Mouse (Mus musculus): ENCODE results near the gene Nlrp1a. TPM values are rescaled to one million over a fixed set of nuclear protein-coding genes. Genes with fewer than 3 reads are reported as not detected.

Nlrp1a gene
- polyA plus RNA-seq (2015; fragmentation: Nextera tagmentation; extraction: Ambion mirVana), result 0.26 and 0.32 TPM in 2 replicates

DNA sequence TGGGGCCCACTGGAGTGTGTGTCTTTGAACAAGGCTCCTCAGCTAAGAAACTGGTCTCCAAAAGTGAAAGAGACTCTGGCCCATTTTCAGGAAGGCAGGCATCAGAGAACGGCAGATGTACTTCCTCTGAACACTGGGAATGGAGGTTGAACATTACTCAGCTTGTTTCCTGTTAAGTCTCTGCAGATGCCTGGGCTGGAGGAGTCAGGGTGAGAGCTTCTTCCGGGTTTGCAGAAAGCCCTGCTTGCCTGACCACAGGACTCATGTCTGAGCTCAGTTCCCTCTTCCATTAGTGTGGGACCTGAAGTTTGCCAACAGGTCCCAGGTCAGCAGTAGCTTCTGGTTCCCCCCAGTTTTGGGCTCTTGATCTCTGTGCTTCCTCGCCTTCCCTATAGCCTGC lies at the start of gene Nlrp1a:
TSS of gene Nlrp1a (minus strand) at position 44 of the 400 bp plus-strand sequence.
- no peaks in the 10 kb centered on the region for H3K9me3 ChIP-seq (replicated peaks; ENCODE audit: control insufficient read depth, low read length)
- H3K9ac ChIP-seq (ENCODE audit: low read length), result no peak within 1 kb of the TSS
- no peaks in the 10 kb centered on the region for H3K4me1 ChIP-seq (ENCODE audit: control insufficient read depth, insufficient read depth, low read length)
- 69% methylated on average over 3 of the region's 3 CpGs for WGBS
- H3K27ac ChIP-seq (ENCODE audit: low read length), result no peak within 1 kb of the TSS
- H3K4me3 ChIP-seq (replicated peaks; ENCODE audit: low read length), result no peak within 1 kb of the TSS
- no peak within 1 kb of the TSS for H3K4me2 ChIP-seq (ENCODE audit: low read depth, low read length)
- ATAC-seq (ENCODE audit: insufficient read depth, low FRiP score), result no peak
- no peaks in the 10 kb centered on the region for H3K27me3 ChIP-seq (ENCODE audit: control insufficient read depth, insufficient read depth, low read length)
- no peaks in the 10 kb centered on the region for H3K36me3 ChIP-seq (ENCODE audit: control insufficient read depth, insufficient read depth, low read length)

DNA sequence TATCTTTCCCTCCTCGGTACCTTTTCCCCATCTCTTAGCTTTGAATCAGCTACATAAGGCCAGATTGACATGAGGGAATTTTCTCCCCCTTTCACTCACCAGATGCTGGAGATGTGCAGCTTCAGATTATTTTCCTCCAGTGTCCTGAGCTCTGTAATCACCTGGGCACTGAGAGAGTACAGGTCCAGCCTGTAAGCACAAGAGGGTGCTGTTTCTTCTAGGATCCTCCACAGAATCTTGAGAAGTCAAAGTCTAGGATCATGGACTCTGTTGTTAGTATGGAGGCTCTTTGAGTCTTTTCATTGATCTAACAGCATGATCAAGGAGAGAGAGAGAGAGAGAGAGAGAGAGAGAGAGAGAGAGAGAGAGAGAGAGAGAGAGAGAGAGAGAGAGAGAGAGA lies 25.1 kb upstream of the Nlrp1a start:
- H3K27ac ChIP-seq (ENCODE audit: low read length), result no peak overlapping the region
- no peaks in the 10 kb centered on the region for H3K27me3 ChIP-seq (ENCODE audit: control insufficient read depth, insufficient read depth, low read length)
- H3K9me3 ChIP-seq (replicated peaks; ENCODE audit: control insufficient read depth, low read length), result no peaks in the 10 kb centered on the region
- H3K9ac ChIP-seq (ENCODE audit: low read length), result no peak overlapping the region
- no peaks in the 10 kb centered on the region for H3K4me1 ChIP-seq (ENCODE audit: control insufficient read depth, insufficient read depth, low read length)
- H3K36me3 ChIP-seq (ENCODE audit: control insufficient read depth, insufficient read depth, low read length), result no peaks in the 10 kb centered on the region
- ATAC-seq (ENCODE audit: insufficient read depth, low FRiP score), result no peak
- WGBS, result 77% methylated on average over 1 of the region's 1 CpGs
- no peak overlapping the region for H3K4me2 ChIP-seq (ENCODE audit: low read depth, low read length)
- H3K4me3 ChIP-seq (replicated peaks; ENCODE audit: low read length), result no peak overlapping the region

DNA sequence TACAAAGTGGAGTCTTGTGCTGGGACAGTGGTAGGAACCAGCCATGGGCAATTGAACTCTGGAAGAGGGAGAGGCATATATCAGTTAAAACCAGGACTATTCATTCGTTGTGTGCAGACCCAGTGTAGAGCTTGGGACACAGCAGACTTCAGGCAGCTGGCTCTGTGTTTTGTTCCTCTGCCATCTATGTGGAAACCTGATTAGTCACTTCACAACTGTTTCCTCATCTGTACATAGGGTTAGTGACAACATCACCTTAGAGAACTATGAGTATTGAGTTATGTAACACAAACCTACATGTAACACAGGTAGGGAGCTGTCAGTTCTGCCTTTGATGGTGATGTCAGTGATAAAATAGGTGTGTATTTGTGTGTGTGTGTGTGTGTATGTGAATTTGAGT lies 19.6 kb upstream of the Nlrp1a start:
- H3K4me3 ChIP-seq (replicated peaks; ENCODE audit: low read length), result no peak overlapping the region
- no peak overlapping the region for H3K9ac ChIP-seq (ENCODE audit: low read length)
- no peaks in the 10 kb centered on the region for H3K4me1 ChIP-seq (ENCODE audit: control insufficient read depth, insufficient read depth, low read length)
- ATAC-seq (ENCODE audit: insufficient read depth, low FRiP score), result no peak
- no peak overlapping the region for H3K4me2 ChIP-seq (ENCODE audit: low read depth, low read length)
- no peaks in the 10 kb centered on the region for H3K36me3 ChIP-seq (ENCODE audit: control insufficient read depth, insufficient read depth, low read length)
- H3K27me3 ChIP-seq (ENCODE audit: control insufficient read depth, insufficient read depth, low read length), result no peaks in the 10 kb centered on the region
- H3K9me3 ChIP-seq (replicated peaks; ENCODE audit: control insufficient read depth, low read length), result no peaks in the 10 kb centered on the region
- WGBS, result 72% methylated on average over 1 of the region's 1 CpGs
- no peak overlapping the region for H3K27ac ChIP-seq (ENCODE audit: low read length)

GRCm38 (mm10) chr11:71159439-71160136 lies 15.1 kb upstream of the Nlrp1a start:
- ATAC-seq (ENCODE audit: insufficient read depth, low FRiP score), result no peak
- Histone ChIP-seq H3K4me1 (ENCODE audit: control insufficient read depth, insufficient read depth, low read length) (no peaks in the 10 kb centered on the region), H3K4me3 (replicated peaks; ENCODE audit: low read length) (no peak overlapping the region), H3K9ac (ENCODE audit: low read length) (no peak overlapping the region), H3K27ac (ENCODE audit: low read length) (no peak overlapping the region), H3K36me3 (ENCODE audit: control insufficient read depth, insufficient read depth, low read length) (no peaks in the 10 kb centered on the region), H3K27me3 (ENCODE audit: control insufficient read depth, insufficient read depth, low read length) (no peaks in the 10 kb centered on the region), H3K9me3 (replicated peaks; ENCODE audit: control insufficient read depth, low read length) (no peaks in the 10 kb centered on the region), H3K4me2 (ENCODE audit: low read depth, low read length) (no peak overlapping the region)
- WGBS, result 67% methylated on average over 3 of the region's 3 CpGs

DNA sequence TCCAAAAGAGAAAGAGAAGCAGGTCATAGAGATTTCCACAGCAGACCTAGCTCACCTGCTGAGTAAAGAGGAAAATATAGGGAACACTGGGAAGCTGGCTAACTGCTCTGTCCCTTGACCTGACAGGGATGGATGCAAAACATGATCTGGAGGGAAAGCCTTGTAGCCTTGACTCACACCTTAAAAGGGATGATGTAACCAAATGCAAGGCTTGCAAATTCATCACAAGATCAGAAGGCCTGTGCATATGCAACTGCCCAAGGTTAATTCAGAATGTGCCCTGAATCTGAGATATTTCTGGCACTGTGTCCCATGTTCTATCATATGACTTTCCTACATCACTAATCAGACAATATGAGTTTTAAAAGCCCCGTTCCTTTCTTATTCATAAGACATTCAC lies 10.8 kb upstream of the Nlrp1a start:
- no peaks in the 10 kb centered on the region for H3K4me1 ChIP-seq (ENCODE audit: control insufficient read depth, insufficient read depth, low read length)
- H3K4me2 ChIP-seq (ENCODE audit: low read depth, low read length), result no peak overlapping the region
- no peaks in the 10 kb centered on the region for H3K36me3 ChIP-seq (ENCODE audit: control insufficient read depth, insufficient read depth, low read length)
- H3K27me3 ChIP-seq (ENCODE audit: control insufficient read depth, insufficient read depth, low read length), result no peaks in the 10 kb centered on the region
- H3K9me3 ChIP-seq (replicated peaks; ENCODE audit: control insufficient read depth, low read length), result no peaks in the 10 kb centered on the region
- no peak overlapping the region for H3K4me3 ChIP-seq (replicated peaks; ENCODE audit: low read length)
- 80% methylated on average over 1 of the region's 1 CpGs for WGBS
- ATAC-seq (ENCODE audit: insufficient read depth, low FRiP score), result no peak
- no peak overlapping the region for H3K27ac ChIP-seq (ENCODE audit: low read length)
- no peak overlapping the region for H3K9ac ChIP-seq (ENCODE audit: low read length)

DNA sequence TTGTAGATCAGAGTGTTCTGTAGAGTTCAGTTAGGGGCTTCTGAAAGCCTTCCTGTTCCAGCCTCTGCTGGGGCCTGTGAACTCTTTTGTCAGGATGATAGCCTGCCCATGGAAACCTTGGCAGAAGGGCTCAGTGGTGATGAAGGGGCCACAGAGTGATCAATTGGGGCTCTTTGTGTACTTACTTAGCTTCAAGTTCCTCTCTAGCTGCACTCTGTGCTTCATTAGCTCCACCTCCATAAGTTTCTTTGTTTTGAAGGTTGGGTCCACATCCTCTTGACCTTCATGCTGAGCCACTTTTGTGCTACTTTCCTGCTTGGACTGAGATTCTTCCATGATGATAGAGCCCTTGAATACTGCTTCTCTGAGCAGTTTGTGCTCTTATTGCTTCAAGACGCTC lies 2.5 kb downstream of the Nlrp1a start:
- WGBS, result 78% methylated on average over 1 of the region's 1 CpGs
- no peak overlapping the region for H3K27ac ChIP-seq (ENCODE audit: low read length)
- no peaks in the 10 kb centered on the region for H3K27me3 ChIP-seq (ENCODE audit: control insufficient read depth, insufficient read depth, low read length)
- no peaks in the 10 kb centered on the region for H3K4me1 ChIP-seq (ENCODE audit: control insufficient read depth, insufficient read depth, low read length)
- no peak overlapping the region for H3K4me2 ChIP-seq (ENCODE audit: low read depth, low read length)
- no peaks in the 10 kb centered on the region for H3K36me3 ChIP-seq (ENCODE audit: control insufficient read depth, insufficient read depth, low read length)
- H3K9ac ChIP-seq (ENCODE audit: low read length), result no peak overlapping the region
- no peak overlapping the region for H3K4me3 ChIP-seq (replicated peaks; ENCODE audit: low read length)
- H3K9me3 ChIP-seq (replicated peaks; ENCODE audit: control insufficient read depth, low read length), result no peaks in the 10 kb centered on the region
- ATAC-seq (ENCODE audit: insufficient read depth, low FRiP score), result no peak

GRCm38 (mm10) chr11:71107128-71107527 lies 37.4 kb downstream of the Nlrp1a start:
- no peak overlapping the region for H3K9ac ChIP-seq (ENCODE audit: low read length)
- no peak overlapping the region for H3K4me3 ChIP-seq (replicated peaks; ENCODE audit: low read length)
- ATAC-seq (ENCODE audit: insufficient read depth, low FRiP score), result no peak

GRCm38 (mm10) chr11:71106261-71107021 lies 38.1 kb downstream of the Nlrp1a start:
- H3K9me3 ChIP-seq (replicated peaks; ENCODE audit: control insufficient read depth, low read length), result no peaks in the 10 kb centered on the region
- no peaks in the 10 kb centered on the region for H3K4me1 ChIP-seq (ENCODE audit: control insufficient read depth, insufficient read depth, low read length)
- no peaks in the 10 kb centered on the region for H3K36me3 ChIP-seq (ENCODE audit: control insufficient read depth, insufficient read depth, low read length)
- H3K4me2 ChIP-seq (ENCODE audit: low read depth, low read length), result no peak overlapping the region
- H3K9ac ChIP-seq (ENCODE audit: low read length), result no peak overlapping the region
- H3K27me3 ChIP-seq (ENCODE audit: control insufficient read depth, insufficient read depth, low read length), result no peaks in the 10 kb centered on the region
- H3K27ac ChIP-seq (ENCODE audit: low read length), result no peak overlapping the region
- H3K4me3 ChIP-seq (replicated peaks; ENCODE audit: low read length), result no peak overlapping the region
- no peak for ATAC-seq (ENCODE audit: insufficient read depth, low FRiP score)

More at GRCm38 (mm10) chr11:71107128-71107527, 37.4 kb downstream of the Nlrp1a start:
- Histone ChIP-seq H3K9me3 (replicated peaks; ENCODE audit: control insufficient read depth, low read length) (no peaks in the 10 kb centered on the region), H3K4me1 (ENCODE audit: control insufficient read depth, insufficient read depth, low read length) (no peaks in the 10 kb centered on the region), H3K4me2 (ENCODE audit: low read depth, low read length) (no peak overlapping the region), H3K27ac (ENCODE audit: low read length) (no peak overlapping the region), H3K27me3 (ENCODE audit: control insufficient read depth, insufficient read depth, low read length) (no peaks in the 10 kb centered on the region), H3K36me3 (ENCODE audit: control insufficient read depth, insufficient read depth, low read length) (no peaks in the 10 kb centered on the region)
- WGBS, result 77% methylated on average over 2 of the region's 2 CpGs

GRCm38 (mm10) chr11:71103931-71104330 lies 40.6 kb downstream of the Nlrp1a start:
- no peak for ATAC-seq (ENCODE audit: insufficient read depth, low FRiP score)
- Histone ChIP-seq H3K27me3 (ENCODE audit: control insufficient read depth, insufficient read depth, low read length) (no peaks in the 10 kb centered on the region), H3K9me3 (replicated peaks; ENCODE audit: control insufficient read depth, low read length) (no peaks in the 10 kb centered on the region), H3K9ac (ENCODE audit: low read length) (no peak overlapping the region), H3K4me1 (ENCODE audit: control insufficient read depth, insufficient read depth, low read length) (no peaks in the 10 kb centered on the region), H3K36me3 (ENCODE audit: control insufficient read depth, insufficient read depth, low read length) (no peaks in the 10 kb centered on the region), H3K4me3 (replicated peaks; ENCODE audit: low read length) (no peak overlapping the region), H3K27ac (ENCODE audit: low read length) (no peak overlapping the region), H3K4me2 (ENCODE audit: low read depth, low read length) (no peak overlapping the region)

Measured in stomach, embryonic 16.5 days (tissue).